Mouse (Mus musculus) yolk sac, embryonic 10.5 days (tissue): ENCODE measurements at regions not wholly inside any gene's neighbourhood (a gene's known extent, or its start where the extent isn't known, plus 50 kb on each side); places are given as distances from the start of the nearest gene placed in this dataset.

Experiments
- DNase-seq: peaks from one replicate; pipeline ENCODE4 v3.0.0-alpha.2; 2017; ENCODE audit warnings: low spot score

- no peak for DNase-seq
These were observed 71.9 kb upstream of the Zfp217 start for GRCm38 (mm10) chr2:170219611-170220401.

- no peak for DNase-seq
These were observed 71.3 kb upstream of the Zfp217 start for GRCm38 (mm10) chr2:170219161-170219581.

GRCm38 (mm10) chr2:170218230-170219044 lies 70.5 kb upstream of the Zfp217 start:
- DNase-seq = peak; percentile 24

- no peak for DNase-seq
These were observed 68.4 kb upstream of the Zfp217 start for GRCm38 (mm10) chr2:170216311-170216710.

- peak; percentile 84 for DNase-seq
These were observed 61.2 kb upstream of the Zfp217 start for GRCm38 (mm10) chr2:170209121-170209520.

GRCm38 (mm10) chr2:170207878-170208277 lies 60.0 kb upstream of the Zfp217 start:
- DNase-seq = no peak

- no peak for DNase-seq
These were observed 59.5 kb upstream of the Zfp217 start for GRCm38 (mm10) chr2:170207395-170207794.

GRCm38 (mm10) chr2:170206870-170207269 lies 59.0 kb upstream of the Zfp217 start:
- DNase-seq = no peak

GRCm38 (mm10) chr2:170206442-170206754 lies 58.5 kb upstream of the Zfp217 start:
- DNase-seq = peak; percentile 50

GRCm38 (mm10) chr2:170205591-170206441 lies 57.9 kb upstream of the Zfp217 start:
- DNase-seq = peak; percentile 75

- no peak for DNase-seq
These were observed 57.0 kb upstream of the Zfp217 start for GRCm38 (mm10) chr2:170204768-170205514.

- DNase-seq = no peak
These were observed 55.6 kb upstream of the Zfp217 start for GRCm38 (mm10) chr2:170203496-170203895.

- no peak for DNase-seq
These were observed 54.0 kb upstream of the Zfp217 start for GRCm38 (mm10) chr2:170201816-170202371.
